17 mouse cellular contexts compared by ENCODE assay signal in genomic region chr12:84948584-84949285, GRCm38 (mm10). TPM values are rescaled to one million over a fixed set of nuclear protein-coding genes. Genes with fewer than 3 reads are reported as not detected.
A peak's percentile ranks its signal among the peaks of the same experiment; 100 is the strongest.
DNase-seq lines count a peak whose midpoint lies in the region; ATAC-seq and TF ChIP-seq lines count a peak whose summit lies in the region.
"Had no signal": no experiment of that assay in that cellular context is flagged by ENCODE, and none has a peak within 500 bp of the region (broad histone marks: within the 10 kb centered on the region; RNA-seq: fewer than 3 reads in every experiment).

No protein-coding gene starts in this region.

- no peak for TF ChIP-seq EP300 in heart, postnatal 0 days (IDR thresholded peaks at IDR 0.05; ENCODE audit: low read depth)

- peaks cover 33% of the 10 kb centered on the region for H3K36me3 ChIP-seq in heart, embryonic 12.5 days
- H3K36me3 ChIP-seq in heart, postnatal 0 days (replicated peaks; ENCODE audit: control insufficient read depth, insufficient read depth, low read length) = peaks cover 15% of the 10 kb centered on the region
- peaks cover 61% of the 10 kb centered on the region for H3K36me3 ChIP-seq in hindbrain, embryonic 14.5 days (replicated peaks; ENCODE audit: control insufficient read depth, insufficient read depth)
- H3K36me3 ChIP-seq in limb, embryonic 10.5 days = peaks cover 54% of the 10 kb centered on the region

- H3K4me1 ChIP-seq in heart, embryonic 12.5 days (replicated peaks) = peaks cover 35% of the 10 kb centered on the region
- H3K4me1 ChIP-seq in heart, postnatal 0 days (ENCODE audit: control insufficient read depth, insufficient read depth) = peaks cover 46% of the 10 kb centered on the region
- H3K4me1 ChIP-seq in hindbrain, embryonic 14.5 days (replicated peaks; ENCODE audit: control insufficient read depth, insufficient read depth, low read length) = no peaks in the 10 kb centered on the region
- no peaks in the 10 kb centered on the region for H3K4me1 ChIP-seq in limb, embryonic 10.5 days
- H3K4me1 ChIP-seq: embryonic facial prominence, embryonic 12.5 days; forebrain, embryonic 15.5 days; hindbrain, embryonic 10.5 days had no signal

- H3K4me2 ChIP-seq in heart, embryonic 12.5 days = no peak overlapping the region
- no peak overlapping the region for H3K4me2 ChIP-seq in heart, postnatal 0 days (ENCODE audit: low read depth, low read length)
- H3K4me2 ChIP-seq in hindbrain, embryonic 14.5 days (replicated peaks) = no peak overlapping the region
- H3K4me2 ChIP-seq: embryonic facial prominence, embryonic 12.5 days; forebrain, embryonic 15.5 days had no signal

- no peak for ATAC-seq in heart, embryonic 12.5 days (ENCODE audit: insufficient number of reproducible peaks, low FRiP score)
- peak; percentile 67 for ATAC-seq in heart, postnatal 0 days (ENCODE audit: insufficient read depth, low read depth)
- no peak for ATAC-seq in hindbrain, embryonic 14.5 days (ENCODE audit: low FRiP score)
- ATAC-seq: CD4-positive, CD25-positive, alpha-beta regulatory T cell, adult 4 months; forebrain, embryonic 15.5 days; hindbrain, embryonic 16.5 days; inflammation-experienced regulatory T-cells, adult 6 months; intestine, postnatal 0 days had no signal

- WGBS in heart, embryonic 12.5 days = 55% methylated on average over 6 of the region's 6 CpGs
- 33% methylated on average over 6 of the region's 6 CpGs for WGBS in heart, postnatal 0 days
- WGBS in hindbrain, embryonic 14.5 days = 96% methylated on average over 6 of the region's 6 CpGs
- 93% methylated on average over 6 of the region's 6 CpGs for WGBS in limb, embryonic 10.5 days

- H3K27me3 ChIP-seq in heart, embryonic 12.5 days (replicated peaks) = no peaks in the 10 kb centered on the region
- H3K27me3 ChIP-seq in heart, postnatal 0 days (ENCODE audit: control insufficient read depth, insufficient read depth, low read length) = no peaks in the 10 kb centered on the region
- H3K27me3 ChIP-seq in hindbrain, embryonic 14.5 days (ENCODE audit: control insufficient read depth, insufficient read depth, low read length) = no peaks in the 10 kb centered on the region
- H3K27me3 ChIP-seq in limb, embryonic 10.5 days (ENCODE audit: low read depth, poor library complexity, severe bottlenecking) = no peaks in the 10 kb centered on the region
- H3K27me3 ChIP-seq: embryonic facial prominence, embryonic 12.5 days; forebrain, embryonic 15.5 days had no signal

- H3K4me3 ChIP-seq in heart, embryonic 12.5 days = no peak overlapping the region
- no peak overlapping the region for H3K4me3 ChIP-seq in heart, postnatal 0 days (ENCODE audit: low read depth, low read length)
- H3K4me3 ChIP-seq in hindbrain, embryonic 14.5 days (replicated peaks; ENCODE audit: low read length) = no peak overlapping the region
- H3K4me3 ChIP-seq in limb, embryonic 10.5 days = no peak overlapping the region
- H3K4me3 ChIP-seq: embryonic facial prominence, embryonic 12.5 days; forebrain, embryonic 15.5 days; hindbrain, embryonic 10.5 days had no signal

- 0 out of 2 replicates have a peak overlapping the region, but pooled peaks have one; percentile 33 for H3K27ac ChIP-seq in heart, embryonic 12.5 days (ENCODE audit: poor library complexity, severe bottlenecking)
- H3K27ac ChIP-seq in heart, postnatal 0 days (ENCODE audit: low read depth) = peak overlapping the region; percentile 70
- H3K27ac ChIP-seq in hindbrain, embryonic 14.5 days = no peak overlapping the region
- H3K27ac ChIP-seq in limb, embryonic 10.5 days = no peak overlapping the region
- H3K27ac ChIP-seq: embryonic facial prominence, embryonic 12.5 days; forebrain, embryonic 15.5 days; hindbrain, embryonic 10.5 days had no signal

- H3K9me3 ChIP-seq in heart, embryonic 12.5 days (replicated peaks) = no peaks in the 10 kb centered on the region
- no peaks in the 10 kb centered on the region for H3K9me3 ChIP-seq in heart, postnatal 0 days (replicated peaks; ENCODE audit: control insufficient read depth, low read length)
- no peaks in the 10 kb centered on the region for H3K9me3 ChIP-seq in hindbrain, embryonic 14.5 days (ENCODE audit: control insufficient read depth, low read length)
- no peaks in the 10 kb centered on the region for H3K9me3 ChIP-seq in limb, embryonic 10.5 days (replicated peaks)
- H3K9me3 ChIP-seq: embryonic facial prominence, embryonic 12.5 days; forebrain, embryonic 15.5 days; G1E; hindbrain, embryonic 10.5 days had no signal

- peak; percentile 40 for DNase-seq in heart, adult 8-10 months (ENCODE audit: low spot score)
- no peak for DNase-seq in heart, postnatal 36 days
- DNase-seq in brain, adult 2 months (ENCODE audit: low read depth, low spot score) = peak; percentile 43
- DNase-seq in heart, postnatal 0 days (ENCODE audit: low spot score) = peak; percentile 67
- no peak for DNase-seq in hindbrain, embryonic 14.5 days (ENCODE audit: low spot score)
- no peak for DNase-seq in limb, embryonic 10.5 days (ENCODE audit: low spot score)
- DNase-seq in spleen, postnatal 10 days (ENCODE audit: low spot score in 2 of 2) = no peak
- DNase-seq: gastrocnemius, postnatal 36 days had no signal

- TF ChIP-seq CTCF in heart, postnatal 0 days (IDR thresholded peaks at IDR 0.05; ENCODE audit: low read depth) = no peak

- intact Hi-C loops in heart, postnatal 36 days (cut with DNase I) = no loop called here

- no peak overlapping the region for H3K9ac ChIP-seq in heart, embryonic 12.5 days
- no peak overlapping the region for H3K9ac ChIP-seq in heart, postnatal 0 days (replicated peaks; ENCODE audit: low read depth, low read length)
- H3K9ac ChIP-seq in hindbrain, embryonic 14.5 days = no peak overlapping the region
- H3K9ac ChIP-seq: embryonic facial prominence, embryonic 12.5 days; forebrain, embryonic 15.5 days had no signal

RNA-seq across cellular contexts. Expression of gene Fcf1, which starts 22.0 kb away (rescaled TPM):
- total RNA-seq in heart, adult 8-10 months (2022) = 10 to 100 TPM; 36.3 to 41.1 (median 40.7) TPM
- total RNA-seq in heart, postnatal 36 days (2021) = 10 to 100 TPM; 37.0 to 37.2 TPM
- 79.4 and 80.3 TPM in 2 replicates for polyA plus RNA-seq in heart, embryonic 12.5 days (2016; fragmentation: Nextera tagmentation; extraction: Ambion mirVana)
- 17.8 and 39.1 TPM in 2 replicates for total RNA-seq in heart, postnatal 0 days (2014; rRNA removed; ENCODE audit: low replicate concordance)
- 85.1 and 90.9 TPM in 2 replicates for polyA plus RNA-seq in heart, postnatal 0 days (2015; fragmentation: Nextera tagmentation; extraction: Ambion mirVana)
- polyA plus RNA-seq in hindbrain, embryonic 14.5 days (2014; fragmentation: Nextera tagmentation; extraction: Ambion mirVana) = 77.0 and 85.9 TPM in 2 replicates
- polyA plus RNA-seq in limb, embryonic 10.5 days (2016; fragmentation: Nextera tagmentation; extraction: Ambion mirVana) = 170 and 186 TPM in 2 replicates

RNA-seq across cellular contexts. Expression of gene Arel1, which starts 22.0 kb away (rescaled TPM):
- 10 to 100 TPM; 48.3 to 63.3 (median 50.8) TPM for total RNA-seq in heart, adult 8-10 months (2022)
- total RNA-seq in heart, postnatal 36 days (2021) = 10 to 100 TPM; 40.4 to 46.7 TPM
- polyA plus RNA-seq in heart, embryonic 12.5 days (2016; fragmentation: Nextera tagmentation; extraction: Ambion mirVana) = 14.4 and 15.4 TPM in 2 replicates
- 33.2 and 38.8 TPM in 2 replicates for total RNA-seq in heart, postnatal 0 days (2014; rRNA removed; ENCODE audit: low replicate concordance)
- 11.0 and 12.1 TPM in 2 replicates for polyA plus RNA-seq in heart, postnatal 0 days (2015; fragmentation: Nextera tagmentation; extraction: Ambion mirVana)
- 41.0 and 45.0 TPM in 2 replicates for polyA plus RNA-seq in hindbrain, embryonic 14.5 days (2014; fragmentation: Nextera tagmentation; extraction: Ambion mirVana)
- 15.7 and 16.8 TPM in 2 replicates for polyA plus RNA-seq in limb, embryonic 10.5 days (2016; fragmentation: Nextera tagmentation; extraction: Ambion mirVana)

RNA-seq across cellular contexts. Expression of gene Ylpm1, which starts 47.4 kb away (rescaled TPM):
- 10 to 100 TPM; 26.6 to 30.4 (median 29.7) TPM for total RNA-seq in heart, adult 8-10 months (2022)
- total RNA-seq in heart, postnatal 36 days (2021) = 10 to 100 TPM; 26.3 to 27.7 TPM
- polyA plus RNA-seq in heart, embryonic 12.5 days (2016; fragmentation: Nextera tagmentation; extraction: Ambion mirVana) = 21.1 and 24.3 TPM in 2 replicates
- total RNA-seq in heart, postnatal 0 days (2014; rRNA removed; ENCODE audit: low replicate concordance) = 10.2 and 14.7 TPM in 2 replicates
- 10.2 and 10.5 TPM in 2 replicates for polyA plus RNA-seq in heart, postnatal 0 days (2015; fragmentation: Nextera tagmentation; extraction: Ambion mirVana)
- 40.1 and 45.0 TPM in 2 replicates for polyA plus RNA-seq in hindbrain, embryonic 14.5 days (2014; fragmentation: Nextera tagmentation; extraction: Ambion mirVana)
- polyA plus RNA-seq in limb, embryonic 10.5 days (2016; fragmentation: Nextera tagmentation; extraction: Ambion mirVana) = 35.8 and 36.6 TPM in 2 replicates

Comparison
In these comparisons a context has a peak if more than half of its experiments do, and no peak if none do; other contexts are left out.
1. DNase-seq: peak in heart, adult 8-10 months (single experiment), brain, adult 2 months (single experiment) and heart, postnatal 0 days (single experiment); none in heart, postnatal 36 days (0 of 2), hindbrain, embryonic 14.5 days (single experiment), limb, embryonic 10.5 days (single experiment) and spleen, postnatal 10 days (0 of 2).
2. H3K27ac ChIP-seq: peak in heart, embryonic 12.5 days (single experiment) and heart, postnatal 0 days (single experiment); none in hindbrain, embryonic 14.5 days (single experiment) and limb, embryonic 10.5 days (single experiment).